Mouse (Mus musculus) kidney, adult 2 months (tissue): ENCODE results near the gene Hes5. TPM values are rescaled to one million over a fixed set of nuclear protein-coding genes. Genes with fewer than 3 reads are reported as not detected.
A peak's percentile ranks its signal among the peaks of the same experiment; 100 is the strongest.

ENCODE experiments used
- DNase-seq: peaks from one replicate; pipeline ENCODE4 v3.0.0; 2021
- H3K27ac ChIP-seq: fragments of 200-500 bp; 2 replicates; pipeline ENCODE4 v1.5.1; 2012; ENCODE audit warnings: low read depth, low read length, control low read depth, inconsistent platforms; ENCODE audit not compliant: insufficient read depth
- H3K27me3 ChIP-seq: fragments of 200-500 bp; replicated peaks from 2 replicates; pipeline ENCODE4 v1.6.1; 2012; ENCODE audit warnings: mild to moderate bottlenecking, moderate library complexity, low read length, inconsistent platforms; ENCODE audit not compliant: control insufficient read depth, insufficient read depth
- H3K36me3 ChIP-seq: fragments of 200-500 bp; 2 replicates; pipeline ENCODE4 v1.6.1; 2012; ENCODE audit warnings: mild to moderate bottlenecking, moderate library complexity, low read length, inconsistent platforms; ENCODE audit not compliant: control insufficient read depth, insufficient read depth
- H3K4me1 ChIP-seq: fragments of 200-500 bp; 2 replicates; pipeline ENCODE4 v1.6.1; 2011; ENCODE audit warnings: low read length; ENCODE audit not compliant: control insufficient read depth, insufficient read depth
- H3K4me3 ChIP-seq: fragments of 200-500 bp; 2 replicates; pipeline ENCODE4 v1.5.1; 2011; ENCODE audit warnings: mild to moderate bottlenecking, low read depth, low read length, control low read depth; ENCODE audit not compliant: insufficient read depth
- CTCF ChIP-seq: fragments of 200-500 bp; conservative IDR thresholded peaks from 2 replicates; pipeline ENCODE4 v1.5.1; 2011; ENCODE audit warnings: low read depth, mild to moderate bottlenecking, control low read depth, low read length, moderate library complexity, mixed read lengths; ENCODE audit not compliant: insufficient read depth, insufficient read length
- POLR2A ChIP-seq: fragments of 200-500 bp; IDR thresholded peaks from one replicate; pipeline ENCODE4 v1.6.1; 2011; ENCODE audit warnings: low read depth, low read length, control low read depth
- WGBS: fragments of 180-500 bp; shearing (Covaris S2); methylation state at CpG from one replicate; pipeline ENCODE4 v1.1.7; 2018; 5-methylcytosine and 5-hydroxymethylcytosine counted together
- polyA plus RNA-seq: library from polyadenylated mRNA; depleted of rRNA; stranded (reverse); fragments of >200 nt; gene quantifications from 2 replicates; pipeline ENCODE4 v1.2.3, GENCODE M21; 2012

Gene Hes5
- polyA plus RNA-seq, 1 experiment: not detected

GRCm38 (mm10) chr4:154922291-154922690 is 38.4 kb upstream of the Hes5 start:
- Histone ChIP-seq H3K36me3 (no peaks in the 10 kb centered on the region), H3K27me3 (no peaks in the 10 kb centered on the region), H3K27ac (no peak overlapping the region), H3K4me3 (no peak overlapping the region), H3K4me1 (no peaks in the 10 kb centered on the region)
- WGBS: 82% methylated on average over 4 of the region's 4 CpGs
- TF ChIP-seq POLR2A: no peak
- no peak for TF ChIP-seq CTCF
- no peak for DNase-seq

DNA sequence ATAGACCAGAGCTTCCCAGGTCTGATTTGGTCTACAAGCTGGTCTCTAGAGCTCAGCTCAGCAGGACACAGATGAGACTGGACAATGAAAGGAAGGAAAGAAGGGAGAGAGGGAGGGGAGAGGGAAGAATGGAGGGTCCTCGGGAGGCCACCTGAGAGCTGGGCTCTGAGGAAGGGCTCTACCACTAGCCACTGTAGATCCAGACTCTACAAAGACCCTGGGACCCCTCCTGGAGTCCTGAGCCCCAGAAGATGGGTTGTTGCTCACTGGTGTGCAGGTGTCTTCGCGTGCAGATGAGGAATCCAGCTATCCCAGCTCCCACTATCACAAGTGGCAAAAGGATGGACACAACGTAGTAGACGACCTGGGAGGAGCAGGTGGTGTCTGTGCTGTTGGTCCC is 37.8 kb upstream of the Hes5 start:
- no peak overlapping the region for H3K4me3 ChIP-seq
- no peaks in the 10 kb centered on the region for H3K36me3 ChIP-seq
- no peaks in the 10 kb centered on the region for H3K4me1 ChIP-seq
- H3K27ac ChIP-seq: no peak overlapping the region
- TF ChIP-seq CTCF (no peak), POLR2A (no peak)
- no peaks in the 10 kb centered on the region for H3K27me3 ChIP-seq
- WGBS: 85% methylated on average over 5 of the region's 5 CpGs
- DNase-seq: no peak

DNA sequence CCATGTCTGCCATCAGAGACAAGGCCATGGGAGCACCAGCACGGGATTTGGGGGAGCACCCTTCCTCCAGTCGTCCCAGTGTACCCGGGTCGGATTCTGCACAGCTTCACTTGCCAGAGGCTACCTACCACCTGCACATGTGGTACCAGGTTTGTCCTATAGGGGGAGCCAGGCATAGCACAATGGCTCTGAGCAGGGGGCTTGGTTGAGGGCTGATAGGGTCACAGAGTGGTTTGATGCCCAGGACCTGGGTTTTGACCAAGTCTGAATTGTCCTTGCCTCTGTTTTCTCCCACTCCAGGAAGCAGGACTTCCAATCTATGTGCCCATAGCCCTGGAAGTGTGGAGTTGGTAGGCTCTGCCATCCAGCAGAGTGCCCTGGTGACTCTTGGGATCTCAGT is 35.3 kb upstream of the Hes5 start:
- no peaks in the 10 kb centered on the region for H3K36me3 ChIP-seq
- no peaks in the 10 kb centered on the region for H3K27me3 ChIP-seq
- TF ChIP-seq POLR2A (no peak), CTCF (peak; percentile 49)
- peak; percentile 23 for DNase-seq
- no peak overlapping the region for H3K27ac ChIP-seq
- 56% methylated on average over 4 of the region's 4 CpGs for WGBS
- no peaks in the 10 kb centered on the region for H3K4me1 ChIP-seq
- H3K4me3 ChIP-seq: no peak overlapping the region

- H3K36me3 ChIP-seq: no peaks in the 10 kb centered on the region
- no peak for TF ChIP-seq CTCF
- no peak for TF ChIP-seq POLR2A
- no peak for DNase-seq
- 63% methylated on average over 9 of the region's 9 CpGs for WGBS
- peak overlapping the region; percentile 66 for H3K27ac ChIP-seq
- no peaks in the 10 kb centered on the region for H3K4me1 ChIP-seq
- H3K27me3 ChIP-seq: no peaks in the 10 kb centered on the region
- H3K4me3 ChIP-seq: peak overlapping the region; percentile 46
These were observed 33.5 kb upstream of the Hes5 start for GRCm38 (mm10) chr4:154926969-154927898.

GRCm38 (mm10) chr4:154927899-154928337 is 32.8 kb upstream of the Hes5 start:
- peak overlapping the region; percentile 46 for H3K4me3 ChIP-seq
- H3K4me1 ChIP-seq: no peaks in the 10 kb centered on the region
- peak; percentile 60 for DNase-seq
- H3K36me3 ChIP-seq: no peaks in the 10 kb centered on the region
- peak overlapping the region; percentile 66 for H3K27ac ChIP-seq
- H3K27me3 ChIP-seq: no peaks in the 10 kb centered on the region
- TF ChIP-seq CTCF (no peak), POLR2A (no peak)
- WGBS: 44% methylated on average over 5 of the region's 5 CpGs

DNA sequence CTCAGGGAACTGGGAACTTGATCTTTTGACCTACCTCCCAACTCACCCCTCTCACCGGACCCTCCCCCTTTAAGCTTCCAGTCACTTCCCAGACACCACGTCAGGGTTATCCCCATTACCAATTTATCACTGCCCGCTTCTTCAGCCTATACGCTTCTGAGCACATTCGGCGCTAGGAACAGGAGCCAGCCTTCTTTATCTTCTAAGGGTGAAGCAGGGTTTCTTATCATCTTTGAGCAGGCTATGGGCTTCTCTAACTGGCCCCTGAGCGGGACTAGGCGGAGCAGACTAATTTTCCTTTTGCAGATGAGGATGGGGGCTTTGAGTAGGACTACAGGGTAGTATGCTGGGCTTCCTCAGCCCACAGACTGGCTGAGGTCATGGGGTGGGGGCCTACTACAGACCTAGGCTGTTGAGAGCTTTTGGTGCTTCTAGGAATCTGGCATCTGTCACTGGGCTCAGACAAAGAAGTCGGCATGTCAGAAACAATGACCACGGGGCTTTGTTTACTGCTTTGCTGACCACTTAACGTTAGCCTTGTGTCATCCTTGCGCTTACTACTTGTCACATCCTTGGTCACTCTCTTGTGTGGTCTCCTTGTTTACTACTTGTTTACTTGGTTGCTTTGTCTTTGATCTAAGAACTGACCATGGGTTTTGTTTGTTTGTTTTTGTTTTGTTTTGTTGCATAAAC is 32.2 kb upstream of the Hes5 start, which contains the start of gene Tnfrsf14:
TSS of gene Tnfrsf14 (minus strand) at position 169 of the 693 bp plus-strand sequence.
- Histone ChIP-seq H3K27me3 (no peaks in the 10 kb centered on the region), H3K36me3 (no peaks in the 10 kb centered on the region), H3K27ac (peak within 1 kb of the TSS; percentile 66), H3K4me1 (no peaks in the 10 kb centered on the region), H3K4me3 (peak within 1 kb of the TSS; percentile 46)
- DNase-seq: no peak
- 55% methylated on average over 12 of the region's 12 CpGs for WGBS
- TF ChIP-seq CTCF: no peak
- no peak for TF ChIP-seq POLR2A
